Mouse (Mus musculus): Measurements from ENCODE around the gene Cyp4f15.
"Not testable (repeated sequence)": the region's sequence is repeated elsewhere in the genome, so short reads cannot be mapped to it uniquely, and the experiment has no call there.

Cyp4f15 gene

DNA sequence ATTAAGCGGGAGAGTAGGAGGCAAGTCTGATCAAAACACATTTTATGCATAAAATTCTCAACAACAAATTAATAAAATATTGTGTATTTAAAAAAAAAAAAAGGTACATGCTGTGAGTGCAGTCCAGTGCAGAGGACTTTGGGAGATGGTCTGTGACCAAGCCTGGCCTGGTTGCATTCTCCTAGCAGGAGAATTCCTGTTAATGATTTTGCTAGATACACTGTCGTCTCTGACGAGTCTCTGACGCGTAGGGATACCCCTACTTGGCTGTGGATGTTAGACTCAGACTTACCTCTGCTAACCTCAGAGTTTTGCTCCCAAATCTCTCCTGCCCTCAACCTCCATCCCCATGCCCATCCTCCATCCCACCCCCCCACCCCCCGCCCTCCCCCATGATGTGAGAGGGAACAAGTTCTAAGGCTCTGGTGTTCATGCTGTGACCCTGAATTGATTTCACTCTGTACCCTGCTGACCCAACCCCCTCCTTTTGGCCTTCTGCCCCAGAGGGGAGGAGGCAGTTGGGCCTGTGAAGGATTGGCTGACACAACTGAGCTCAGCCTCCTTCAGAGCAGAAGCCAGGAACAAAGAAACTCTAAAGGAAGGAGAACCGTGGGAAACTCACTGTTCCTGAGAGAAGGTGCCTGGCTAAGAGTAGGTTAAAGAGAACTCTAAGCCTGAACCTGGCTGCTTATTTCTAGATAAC is at the start of gene Cyp4f15:
Cyp4f15 (plus strand) TSS at position 580 of the 703 bp plus-strand sequence.
- peak; percentile 76 to 80 for DNase-seq

DNA sequence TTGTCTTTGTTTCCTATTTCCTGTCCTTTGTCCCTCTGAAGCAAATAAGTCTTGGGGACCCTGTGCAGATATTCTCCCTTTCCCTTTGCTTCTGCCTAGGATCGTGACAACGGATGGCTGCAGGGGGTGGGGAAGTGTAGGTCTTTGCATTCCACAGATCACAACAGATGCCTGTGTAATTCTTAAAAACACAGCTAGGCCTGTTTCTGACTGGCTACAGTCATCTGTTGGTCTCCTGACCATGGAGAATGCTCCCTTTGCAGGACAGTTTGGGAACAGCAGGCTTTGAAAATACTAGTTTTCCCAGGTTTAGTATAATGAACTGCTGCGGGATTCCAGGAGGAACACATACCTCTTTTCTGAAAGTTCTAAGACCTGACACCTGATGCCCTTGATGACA is 49.1 kb upstream of the Cyp4f15 start:
- DNase-seq, result no peak

DNA sequence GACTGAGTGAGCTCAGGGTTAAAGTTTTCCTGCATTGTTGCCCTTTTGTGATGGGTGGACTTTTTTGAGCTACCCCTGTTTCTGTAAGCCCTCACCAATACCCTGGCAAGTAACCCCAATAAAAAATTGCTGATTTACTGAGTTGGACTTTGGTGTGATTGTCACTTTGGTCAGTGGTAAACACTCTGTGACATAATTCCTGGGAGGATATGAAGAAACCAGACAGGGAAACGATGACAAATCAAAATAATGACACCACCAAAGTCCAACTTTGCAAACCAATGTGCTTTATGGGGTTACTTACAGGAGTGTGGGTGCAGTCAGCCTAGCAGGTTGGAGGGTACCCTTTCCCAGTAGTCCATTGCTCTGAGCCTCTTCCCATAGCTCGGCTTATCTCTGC is 48.3 kb upstream of the Cyp4f15 start:
- no peak for DNase-seq

DNA sequence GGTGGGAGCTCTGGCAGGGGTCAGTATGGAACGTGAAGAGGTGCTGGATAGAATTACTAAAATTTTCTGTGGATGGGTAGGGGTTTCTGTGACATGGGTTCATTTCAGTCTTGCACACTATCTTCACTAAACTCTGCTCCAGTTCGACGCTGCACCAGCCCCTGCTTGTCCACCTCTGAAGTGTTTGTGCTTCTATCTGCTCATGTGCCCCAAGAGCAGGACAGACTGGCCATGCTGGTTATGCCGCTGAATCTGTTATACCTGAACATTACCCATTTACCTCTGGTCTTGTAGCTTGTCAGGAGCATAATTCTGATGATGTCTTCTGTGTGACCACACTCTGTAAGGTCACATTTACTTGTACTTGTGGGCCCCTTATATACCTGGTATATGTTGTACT is 38.8 kb upstream of the Cyp4f15 start:
- no peak for DNase-seq

DNA sequence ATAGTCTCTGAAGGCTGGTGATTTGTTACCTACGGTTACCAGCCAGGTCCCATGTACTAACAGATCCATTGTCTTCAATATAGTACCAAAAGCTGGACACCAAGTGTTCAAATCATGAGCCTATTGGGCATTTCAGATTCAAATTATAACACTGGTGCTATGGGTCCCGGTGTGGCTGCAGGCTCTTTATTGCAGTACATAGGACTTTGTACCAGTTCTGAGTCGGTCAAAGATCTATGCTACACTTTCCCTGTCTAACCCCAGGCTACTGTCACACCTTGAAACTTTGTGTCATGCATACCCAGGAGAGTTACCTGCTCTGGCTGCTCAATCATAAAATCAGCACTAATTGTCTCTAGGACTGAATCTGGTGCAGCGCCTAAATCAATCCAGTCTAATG is 31.6 kb upstream of the Cyp4f15 start:
- no peak for DNase-seq

DNA sequence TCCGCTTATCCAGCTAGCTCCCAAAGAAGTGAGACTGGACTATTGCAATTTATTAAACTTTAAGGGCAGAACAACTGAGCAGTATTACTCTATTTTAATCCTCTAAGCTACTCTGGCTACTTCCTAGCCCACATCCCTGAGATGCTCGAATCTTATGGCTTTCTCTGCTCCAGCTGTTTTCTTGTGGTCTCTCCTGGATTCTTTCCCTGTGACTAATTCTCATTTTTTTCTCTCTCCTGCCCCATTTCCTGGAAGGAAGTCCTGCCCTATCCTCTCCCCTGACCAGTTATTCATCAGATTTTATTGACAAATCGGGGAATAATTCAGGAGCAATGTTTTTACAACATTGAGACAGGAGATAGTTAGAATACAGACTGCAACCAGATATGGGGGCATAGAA is 28.4 kb upstream of the Cyp4f15 start:
- no peak for DNase-seq

DNA sequence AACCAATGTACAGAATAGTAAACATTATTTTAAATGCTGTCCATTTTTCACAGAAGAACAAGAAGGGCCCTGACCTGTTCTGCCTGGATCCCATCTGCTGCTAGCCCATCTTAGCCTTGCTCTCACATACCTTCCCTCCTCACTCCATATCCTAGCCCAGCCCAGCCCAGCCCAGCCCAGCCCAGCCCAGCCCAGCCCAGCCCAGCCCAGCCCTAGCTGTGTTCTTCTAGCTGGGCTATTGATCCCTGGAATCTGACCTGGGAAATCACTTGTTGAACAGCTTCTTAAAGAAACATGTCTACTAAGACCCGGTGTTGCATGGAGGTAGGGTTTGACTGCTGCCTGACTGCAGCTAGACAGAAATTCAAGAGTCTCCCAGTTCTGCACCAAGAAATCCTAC is 27.2 kb upstream of the Cyp4f15 start:
- no peak for DNase-seq

DNA sequence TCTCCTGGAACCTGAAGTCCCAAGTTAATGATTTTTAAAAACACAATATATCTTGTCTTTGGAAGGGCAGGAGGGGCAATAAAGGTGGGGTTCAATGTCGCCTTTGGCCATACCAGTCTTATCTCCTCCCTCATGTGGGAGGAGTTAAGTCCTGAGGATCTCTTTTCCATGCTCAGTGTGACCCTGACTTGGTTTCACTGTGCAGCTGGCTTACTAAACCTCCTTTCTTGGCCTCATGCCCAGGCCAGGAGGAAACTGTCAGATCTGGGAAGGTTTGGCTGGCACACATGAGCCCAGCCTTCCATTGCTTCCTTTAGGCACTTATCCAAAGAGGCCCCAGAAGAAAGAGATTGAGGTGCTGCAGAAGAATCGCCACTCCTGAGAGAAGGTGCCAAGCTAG is 26.7 kb upstream of the Cyp4f15 start, which contains the start of gene Cyp4f40:
Cyp4f40 (plus strand) TSS at position 189 of the 400 bp plus-strand sequence.
- peak; percentile 78 to 81 for DNase-seq

DNA sequence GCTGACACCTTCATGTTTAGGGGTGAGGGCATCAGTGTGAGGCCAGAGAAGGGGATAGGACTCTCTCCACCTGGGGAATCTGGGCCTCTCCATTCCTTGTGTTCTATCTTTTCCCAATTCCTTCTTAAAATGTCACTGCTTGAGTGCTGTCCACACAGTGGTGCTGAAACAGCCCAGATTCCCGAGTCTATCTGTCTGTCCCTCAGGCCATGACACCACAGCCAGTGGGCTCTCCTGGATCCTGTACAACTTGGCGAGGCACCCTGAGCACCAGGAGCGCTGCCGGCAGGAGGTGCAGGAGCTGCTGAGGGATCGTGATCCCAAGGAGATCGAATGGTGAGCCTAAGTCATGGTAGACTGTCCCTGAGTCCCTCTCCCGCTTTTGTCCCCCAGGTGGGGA is 11.5 kb upstream of the Cyp4f15 start:
- DNase-seq, result no peak

DNA sequence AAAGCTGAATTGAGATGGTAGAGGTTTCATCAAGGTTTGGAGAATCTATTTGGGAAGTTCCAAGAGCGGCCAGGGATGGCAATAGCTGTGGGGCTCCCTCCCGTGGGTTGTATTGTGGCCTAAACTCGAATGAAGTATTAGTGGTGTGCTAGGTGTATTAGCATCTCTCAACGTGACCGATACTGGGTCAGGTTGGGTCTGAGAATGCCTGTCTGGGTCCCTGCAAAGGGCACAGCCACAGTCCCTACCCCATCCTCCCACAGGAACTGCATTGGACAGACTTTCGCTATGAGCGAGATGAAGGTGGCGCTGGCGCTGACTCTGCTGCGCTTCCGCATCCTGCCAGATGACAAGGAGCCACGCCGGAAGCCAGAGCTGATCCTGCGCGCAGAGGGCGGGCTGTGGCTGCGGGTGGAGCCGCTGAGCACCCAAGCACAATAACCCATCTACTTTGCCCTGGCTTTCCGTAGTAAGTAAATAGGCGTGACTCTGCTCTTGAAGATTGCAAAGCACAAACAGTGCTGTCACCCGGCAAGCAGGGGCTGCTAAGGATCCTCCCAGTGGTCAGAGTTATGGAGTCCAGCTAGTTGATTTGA is 9.3 kb upstream of the Cyp4f15 start:
- peak; percentile 16 to 19 for DNase-seq

DNA sequence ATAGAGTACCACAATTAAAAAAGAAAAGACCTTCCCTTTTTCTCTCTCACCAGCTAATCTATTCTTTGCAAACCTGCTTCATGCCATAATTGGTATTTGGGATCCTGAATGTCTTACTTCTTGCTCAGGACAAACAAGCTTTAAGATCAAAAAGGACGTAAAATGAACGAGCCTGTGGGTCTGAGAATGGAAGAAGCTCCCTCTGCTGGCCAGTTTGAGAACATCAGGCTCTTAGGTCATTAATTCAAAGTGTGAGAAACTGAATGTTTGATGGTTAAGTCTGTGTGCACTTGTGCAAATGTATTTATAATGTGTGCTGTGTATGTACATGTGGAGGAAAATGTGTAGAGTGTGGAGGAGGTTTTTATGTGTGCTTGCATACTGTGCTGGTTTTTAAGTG is 5.0 kb upstream of the Cyp4f15 start:
- DNase-seq, result peak; percentile 70 to 79

DNA sequence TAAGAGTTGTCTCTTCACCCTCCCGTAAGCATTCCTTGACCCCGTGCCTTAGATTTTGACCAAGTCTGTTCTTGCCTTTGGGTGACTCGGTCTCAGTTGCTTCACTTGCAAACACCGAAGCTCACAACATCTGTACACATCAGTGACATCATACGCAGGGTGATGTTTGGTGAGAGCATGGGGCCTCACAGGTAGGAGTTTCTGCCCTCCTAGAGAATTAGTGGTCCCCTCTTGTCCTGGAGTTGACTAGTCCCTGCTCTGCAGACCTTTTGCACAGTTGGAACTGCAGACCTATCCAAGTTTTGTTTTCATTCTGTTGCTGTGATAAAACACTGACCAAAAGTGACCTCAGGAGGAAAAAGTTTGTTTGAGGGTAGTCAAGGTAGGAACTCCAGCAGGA is 1.3 kb downstream of the Cyp4f15 start:
- no peak for DNase-seq

DNA sequence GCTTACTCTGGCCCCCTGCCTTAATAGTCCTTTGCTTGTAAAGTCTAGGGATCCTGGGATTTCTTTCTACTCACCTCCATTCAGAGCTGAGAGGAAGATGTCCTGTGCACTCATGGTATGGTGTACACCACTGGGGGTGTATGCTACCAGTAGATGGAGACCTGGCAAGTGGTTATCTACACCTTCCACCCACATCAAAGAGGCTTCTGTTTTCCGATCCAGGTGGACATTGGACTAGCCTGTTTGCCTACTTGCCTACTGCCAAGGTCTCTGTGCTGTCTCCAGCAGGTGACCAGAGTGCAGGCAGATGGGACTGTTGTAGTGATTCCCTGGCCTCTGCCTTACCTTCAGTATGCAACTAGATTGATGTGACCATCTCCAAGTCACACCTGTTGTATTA is 5.5 kb downstream of the Cyp4f15 start:
- no peak for DNase-seq

DNA sequence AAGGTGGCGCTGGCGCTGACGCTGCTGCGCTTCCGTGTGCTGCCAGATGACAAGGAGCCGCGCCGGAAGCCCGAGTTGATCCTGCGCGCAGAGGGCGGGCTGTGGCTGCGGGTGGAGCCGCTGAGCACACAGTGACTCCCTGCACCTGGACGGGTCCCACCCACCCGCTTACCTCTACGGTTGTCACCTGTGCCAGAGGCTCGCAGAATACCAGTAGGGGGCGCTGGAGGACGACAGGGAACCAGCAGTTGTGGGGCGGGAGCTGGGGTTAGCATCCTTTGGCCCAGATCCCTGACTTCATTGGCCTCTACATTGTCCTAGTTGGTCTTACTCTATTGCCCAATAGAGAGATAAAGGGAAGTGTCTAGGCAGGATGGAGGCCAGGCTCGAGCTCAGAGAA is 17.4 kb downstream of the Cyp4f15 start:
- peak; percentile 35 to 37 for DNase-seq

DNA sequence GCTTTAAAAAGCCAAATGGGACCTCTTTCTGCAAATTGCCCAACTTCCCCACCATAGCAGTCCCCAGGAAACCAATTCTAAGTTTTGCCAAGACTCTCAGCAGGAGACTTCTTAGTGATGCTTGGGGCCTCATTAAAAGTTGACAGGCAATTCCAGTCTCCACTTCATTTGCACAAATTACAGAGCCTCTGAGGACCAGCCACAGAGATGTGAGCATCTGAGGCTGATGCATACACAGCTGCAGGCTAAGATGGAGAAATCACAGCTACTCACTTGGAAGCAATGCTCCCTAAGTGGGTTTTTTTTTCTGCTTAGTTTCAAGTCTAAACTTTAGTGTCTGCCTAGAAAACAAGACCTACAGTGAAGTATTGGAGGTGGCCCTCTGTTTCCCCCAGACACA is 25.1 kb downstream of the Cyp4f15 start:
- DNase-seq, result not testable (repeated sequence)

DNA sequence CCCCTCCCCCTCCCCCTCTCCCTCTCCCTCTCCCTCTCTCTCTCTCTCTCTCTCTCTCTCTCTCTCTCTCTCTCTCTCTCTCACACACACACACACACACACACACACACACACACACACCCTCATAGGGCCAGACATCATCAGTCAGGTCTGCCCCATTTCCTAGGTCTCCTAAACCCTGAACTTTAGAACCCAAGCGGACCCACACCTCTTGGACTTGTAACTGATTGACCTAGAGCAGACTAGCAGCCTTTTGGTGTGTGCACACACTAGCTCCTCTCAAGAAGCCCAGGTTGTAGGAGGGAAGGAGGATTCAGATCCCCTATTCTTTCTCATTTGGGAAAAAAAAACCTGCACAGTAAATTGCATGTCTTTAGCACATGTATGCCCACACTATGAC is 36.7 kb downstream of the Cyp4f15 start:
- DNase-seq, result not testable (repeated sequence)

DNA sequence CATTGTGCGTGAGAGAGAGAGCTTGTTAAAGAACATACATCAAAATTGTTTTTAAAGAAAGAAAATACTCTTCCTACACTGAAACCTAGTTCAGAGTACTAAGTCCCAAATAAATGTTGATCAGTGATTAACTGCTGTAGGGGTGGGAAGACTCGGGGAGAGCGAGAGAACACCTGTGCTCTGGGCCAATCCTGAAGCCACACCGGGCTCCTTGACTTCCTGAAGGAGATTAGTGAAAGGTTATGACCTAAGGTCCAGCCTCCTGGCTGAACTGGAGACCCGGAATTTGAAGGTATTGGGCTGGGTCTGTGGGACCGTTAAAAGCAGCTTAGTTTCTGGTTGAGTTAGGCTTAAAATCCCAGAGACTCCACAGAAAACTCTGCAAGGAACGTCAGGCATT is 37.3 kb downstream of the Cyp4f15 start:
- DNase-seq, result no peak

DNA sequence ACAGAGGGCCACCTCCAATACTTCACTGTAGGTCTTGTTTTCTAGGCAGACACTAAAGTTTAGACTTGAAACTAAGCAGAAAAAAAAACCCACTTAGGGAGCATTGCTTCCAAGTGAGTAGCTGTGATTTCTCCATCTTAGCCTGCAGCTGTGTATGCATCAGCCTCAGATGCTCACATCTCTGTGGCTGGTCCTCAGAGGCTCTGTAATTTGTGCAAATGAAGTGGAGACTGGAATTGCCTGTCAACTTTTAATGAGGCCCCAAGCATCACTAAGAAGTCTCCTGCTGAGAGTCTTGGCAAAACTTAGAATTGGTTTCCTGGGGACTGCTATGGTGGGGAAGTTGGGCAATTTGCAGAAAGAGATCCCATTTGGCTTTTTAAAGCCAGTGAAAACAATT is 40.9 kb downstream of the Cyp4f15 start:
- DNase-seq, result not testable (repeated sequence)

DNA sequence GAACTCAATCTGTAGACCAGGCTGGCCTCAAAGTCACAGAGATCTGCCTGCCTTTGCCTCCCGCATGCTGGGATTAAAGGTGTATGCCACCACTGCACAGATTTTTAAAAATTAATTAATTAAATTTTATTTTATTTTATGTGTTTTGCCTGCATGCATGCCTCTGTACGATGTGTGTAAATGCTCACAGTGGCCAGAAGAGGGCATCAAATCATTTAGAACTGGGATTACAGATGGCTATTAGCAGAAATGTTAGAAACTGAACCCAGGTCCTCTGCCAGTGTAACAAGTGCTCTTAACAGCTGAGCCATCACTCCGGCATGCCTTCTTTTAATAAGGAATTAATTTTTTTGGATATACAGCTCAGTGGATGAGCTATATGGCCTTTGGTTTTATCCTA is 43.6 kb downstream of the Cyp4f15 start:
- peak; percentile 3 for DNase-seq

DNA sequence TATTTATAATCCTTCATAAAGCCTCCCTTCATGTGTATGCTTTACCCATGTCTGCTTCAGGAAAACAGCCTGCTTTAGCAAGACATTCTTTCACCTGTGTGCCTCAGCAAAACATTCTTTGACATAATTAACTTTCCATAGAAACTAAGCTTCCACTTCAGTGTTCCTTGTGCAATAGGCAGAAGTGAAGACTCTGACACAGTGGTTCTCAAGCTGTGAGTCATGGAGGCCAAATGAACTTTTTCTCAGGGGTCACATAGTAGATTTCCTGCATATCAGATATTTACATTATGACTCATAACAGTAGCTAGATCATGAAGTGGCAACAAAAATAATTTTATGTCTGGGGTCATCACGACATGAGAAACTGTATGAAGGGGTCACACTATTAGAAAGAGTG is 53.0 kb downstream of the Cyp4f15 start:
- no peak for DNase-seq

DNA sequence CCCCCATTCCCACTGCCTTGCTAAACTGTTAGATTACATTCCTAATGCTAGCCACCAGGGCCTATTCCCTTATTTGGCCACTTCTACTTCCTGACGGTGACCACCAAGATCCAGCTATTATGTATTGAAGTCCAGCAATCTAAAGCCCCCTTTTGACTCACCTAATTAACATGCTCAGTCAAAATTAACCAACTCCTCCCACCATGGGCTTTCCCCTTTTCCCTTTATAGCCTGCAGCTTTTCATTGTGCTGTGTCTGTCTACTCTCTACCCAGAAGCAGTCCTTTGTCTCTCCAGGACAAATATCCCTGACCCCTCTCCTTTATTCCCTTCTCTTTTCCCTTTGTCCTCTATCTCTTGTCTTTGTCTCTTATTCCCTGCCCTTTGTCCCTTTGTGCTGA is 55.6 kb downstream of the Cyp4f15 start:
- no peak for DNase-seq

DNA sequence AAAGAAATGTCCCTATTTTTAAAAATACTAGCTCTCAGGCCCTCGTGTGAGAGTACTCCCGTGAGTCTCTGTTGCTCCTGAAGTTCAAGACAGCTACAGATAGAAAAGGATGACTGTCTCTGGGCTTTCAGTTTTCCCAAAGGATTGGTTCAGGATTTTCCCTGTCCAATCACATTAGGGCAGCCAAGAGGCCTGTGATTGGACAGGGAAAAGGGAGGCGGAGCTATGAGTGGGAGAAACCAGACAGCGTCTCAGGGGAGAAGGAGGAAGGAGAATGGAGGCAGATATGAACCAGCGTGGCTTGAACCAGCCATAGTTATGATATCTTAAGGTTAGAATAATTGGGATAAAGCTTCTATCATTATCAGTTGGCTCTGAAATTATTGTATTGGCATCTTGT is 65.2 kb downstream of the Cyp4f15 start:
- DNase-seq, result no peak

All from cerebellum, postnatal 10 days (tissue).